Mouse (Mus musculus): ENCODE data around the gene Frat1. TPM values are rescaled to one million over a fixed set of nuclear protein-coding genes. Genes with fewer than 3 reads are reported as not detected.
"Not testable (repeated sequence)": the region's sequence is repeated elsewhere in the genome, so short reads cannot be mapped to it uniquely, and the experiment has no call there.

Frat1 gene
- total RNA-seq, 2 experiments from 2014 or later: 5.3 to 7.3 TPM

DNA sequence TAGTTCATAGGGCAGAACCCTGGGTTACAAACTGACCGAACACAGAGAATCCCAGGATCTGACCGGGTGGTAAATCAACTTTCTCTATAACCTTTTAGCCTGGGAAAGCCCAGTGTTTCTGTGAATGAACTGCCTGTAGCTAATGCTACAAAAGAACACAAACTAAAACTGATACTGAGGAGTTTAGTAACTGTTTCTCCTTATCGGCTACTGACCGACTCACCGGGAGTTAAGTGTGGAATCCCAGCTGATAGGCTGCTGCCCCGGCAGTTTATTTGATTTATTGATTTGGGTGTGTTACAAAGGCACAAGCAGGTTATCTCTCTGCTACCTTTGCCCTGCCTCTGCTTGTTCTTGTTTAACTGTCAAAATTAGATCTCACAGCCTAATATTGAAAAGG is 9.0 kb downstream of the Frat1 start:
- DNase-seq: no peak
- intact Hi-C loops (cut with DNase I): no loop called here

DNA sequence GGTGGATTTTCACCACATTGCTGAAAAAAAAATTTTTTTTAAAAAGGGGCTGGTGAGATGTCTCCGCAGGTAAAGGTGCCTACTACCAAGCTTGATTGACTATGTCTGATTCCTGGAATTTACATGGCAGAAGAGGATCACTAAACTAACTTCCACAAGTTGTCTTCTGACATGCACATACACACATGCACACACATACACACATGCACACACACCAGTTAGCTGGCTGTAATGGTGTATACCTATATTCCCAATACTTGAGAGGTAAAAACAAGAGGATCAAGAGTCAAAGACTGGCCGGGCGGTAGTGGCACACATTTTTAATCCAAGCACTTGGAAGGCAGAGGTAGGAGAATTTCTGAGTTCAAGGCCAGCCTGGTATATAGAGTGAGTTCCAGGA is 9.9 kb downstream of the Frat1 start:
- intact Hi-C loops (cut with DNase I): no loop called here
- DNase-seq: no peak

DNA sequence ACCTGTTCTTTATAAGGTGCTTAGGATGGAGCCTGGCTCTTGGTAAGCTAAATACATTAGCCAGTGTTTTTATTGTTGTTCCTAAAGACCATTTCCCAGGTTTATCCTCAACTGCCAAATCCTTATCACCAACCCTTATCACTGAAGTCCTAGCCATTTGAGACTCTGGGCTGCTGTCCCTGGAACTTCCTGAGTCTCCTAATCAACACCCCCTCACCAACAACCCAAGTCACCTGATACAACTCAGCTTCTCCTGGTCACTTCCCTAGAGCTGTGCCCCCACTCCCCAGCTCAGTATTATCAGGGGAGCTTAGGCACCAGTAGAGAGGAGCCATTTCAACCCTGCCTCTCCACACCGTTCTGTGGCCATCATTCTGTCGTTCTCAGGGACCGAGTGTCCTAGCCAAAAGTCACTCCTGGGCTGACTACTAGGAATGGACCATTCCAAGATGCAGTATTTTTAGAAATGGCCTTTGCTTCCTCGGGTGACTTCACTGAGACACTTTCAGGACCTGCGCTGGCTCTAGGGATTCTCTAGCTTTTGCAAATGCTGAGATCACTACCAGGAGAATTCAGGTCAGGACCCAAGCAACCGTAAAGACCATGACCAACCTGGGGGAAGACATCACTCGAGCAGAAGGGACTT is 11.5 kb downstream of the Frat1 start:
- DNase-seq: no peak
- intact Hi-C loops (cut with DNase I): no loop called here

DNA sequence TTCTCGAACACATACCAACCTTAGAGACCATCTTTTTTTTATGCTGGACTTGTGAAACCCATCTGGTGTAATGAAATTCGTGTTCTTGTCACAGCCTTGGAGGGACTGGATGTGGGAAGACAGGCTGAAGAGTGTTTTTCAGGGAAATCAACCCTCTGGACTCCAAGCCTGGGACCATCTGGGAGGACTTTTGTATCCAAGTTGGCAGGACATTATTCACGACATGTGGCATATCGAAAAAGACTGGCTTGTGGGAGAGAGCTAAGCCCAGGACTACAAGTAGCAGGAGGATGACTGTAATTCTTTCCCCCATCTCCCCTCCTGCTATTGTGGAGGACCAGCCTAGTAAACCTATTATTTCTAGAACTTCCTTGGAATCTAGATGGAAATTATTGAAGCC is 12.4 kb downstream of the Frat1 start:
- intact Hi-C loops (cut with DNase I): no loop called here

DNA sequence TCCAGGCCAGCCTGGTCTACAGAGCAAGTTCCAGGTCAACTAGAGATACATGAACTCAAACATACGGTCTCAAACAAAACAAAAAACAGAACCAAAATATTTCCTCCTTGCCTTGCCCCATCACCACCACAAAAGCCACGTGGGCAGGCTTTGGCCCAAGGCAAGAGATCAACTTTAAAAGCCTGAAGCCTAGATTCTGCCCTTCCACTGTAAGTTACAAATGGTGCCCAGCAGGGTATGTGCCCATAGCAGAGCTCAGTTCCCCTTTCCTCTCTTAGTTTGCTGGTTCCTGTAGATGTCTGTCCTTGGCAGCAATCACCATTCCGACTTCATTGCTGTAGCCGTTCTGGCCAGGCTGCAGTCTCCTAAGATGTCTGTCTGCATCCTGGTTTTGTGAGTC is 12.9 kb downstream of the Frat1 start:
- intact Hi-C loops (cut with DNase I): no loop called here

More for the DNA sequence above, 12.4 kb downstream of the Frat1 start:
- DNase-seq: no peak

DNA sequence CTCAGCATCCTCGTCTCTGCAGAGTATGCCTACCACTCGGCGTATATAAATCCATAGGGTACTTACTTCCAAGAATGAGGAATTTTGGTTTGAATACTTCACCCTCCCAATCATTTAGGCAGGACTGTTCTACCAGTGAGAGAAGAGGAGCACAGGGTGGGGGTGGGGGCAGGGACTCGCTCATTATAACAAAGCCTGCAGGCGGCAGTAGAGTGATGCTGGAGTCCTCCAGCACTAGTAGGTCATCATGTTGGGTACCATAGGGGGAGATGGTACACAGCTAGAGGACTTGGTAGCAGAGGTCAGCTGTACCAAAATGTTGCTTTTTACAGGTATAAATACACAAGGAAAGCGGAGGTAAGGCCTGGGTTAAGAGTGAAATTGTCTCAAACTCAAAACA is 14.6 kb downstream of the Frat1 start:
- DNase-seq: no peak
- intact Hi-C loops (cut with DNase I): no loop called here

More for the DNA sequence above, 12.9 kb downstream of the Frat1 start:
- no peak for DNase-seq

DNA sequence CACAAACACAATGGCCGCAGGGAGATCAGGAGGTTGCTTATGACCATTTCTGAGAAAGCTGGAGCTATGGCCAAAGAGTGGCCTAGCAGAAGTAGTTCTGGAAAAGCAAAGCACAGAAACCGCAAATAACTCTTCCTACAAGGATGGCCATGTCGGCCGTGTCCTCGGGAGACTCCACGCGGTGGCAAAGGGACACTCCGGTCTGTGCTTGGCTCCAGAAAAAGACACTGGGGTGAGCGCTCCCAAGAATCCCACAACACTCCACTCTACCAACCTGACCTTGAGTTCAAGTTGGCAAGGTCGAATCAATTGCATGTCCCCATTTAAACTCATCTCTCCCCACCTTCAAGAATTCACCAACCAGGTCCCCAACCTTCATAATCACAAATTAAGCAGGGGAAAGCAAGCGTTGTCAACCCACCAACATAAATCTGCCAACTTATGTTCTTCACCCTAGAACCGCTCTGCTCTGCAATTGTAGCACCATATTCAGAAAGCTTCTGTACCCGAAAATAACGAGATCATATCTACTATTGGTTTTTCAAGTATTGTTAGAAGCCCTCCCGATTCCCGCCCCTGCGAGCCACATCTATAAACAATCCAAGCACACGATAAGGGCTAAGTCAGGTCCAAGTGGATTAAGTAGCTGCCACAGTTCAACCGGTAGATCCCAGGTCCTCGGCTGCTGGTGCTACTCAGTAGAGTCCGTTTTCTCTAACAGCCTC is 16.8 kb downstream of the Frat1 start:
- peak in 1 of 2 experiments; percentile 21 for DNase-seq
- intact Hi-C loops (cut with DNase I): loop anchor here (2.0 to 5.0 kb wide), 3 partner anchors 16 to 69 kb away; partner anchors contain the start of gene Arhgap19

DNA sequence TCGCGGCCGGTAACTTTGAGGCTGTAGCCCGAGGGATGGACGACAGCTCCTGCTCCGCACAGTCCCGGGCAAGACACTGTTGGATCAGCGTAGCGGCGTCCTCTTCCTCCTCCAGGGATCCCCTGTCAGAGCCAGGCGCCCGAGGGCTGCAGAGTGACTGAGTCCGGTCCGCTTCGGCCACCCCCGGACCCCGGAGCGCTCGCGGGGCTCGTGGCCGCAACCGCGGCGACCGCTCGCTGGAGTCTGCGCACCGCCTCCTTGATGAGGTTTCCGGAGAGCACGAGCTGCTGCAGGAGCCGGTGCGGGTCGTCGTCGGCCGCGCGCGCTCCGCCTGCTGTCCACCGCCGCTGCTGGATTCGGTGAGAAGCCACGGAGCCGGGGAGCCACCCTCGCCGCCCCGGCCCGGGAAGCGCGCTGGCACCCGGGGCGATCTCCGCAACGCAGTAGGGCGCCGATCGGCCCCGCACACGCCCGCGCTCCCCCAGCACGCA is 17.4 kb downstream of the Frat1 start:
- DNase-seq: peak; percentile 24 to 37
- intact Hi-C loops (cut with DNase I): loop anchor here (2.0 to 5.0 kb wide), 3 partner anchors 16 to 70 kb away; partner anchors contain the start of gene Arhgap19

DNA sequence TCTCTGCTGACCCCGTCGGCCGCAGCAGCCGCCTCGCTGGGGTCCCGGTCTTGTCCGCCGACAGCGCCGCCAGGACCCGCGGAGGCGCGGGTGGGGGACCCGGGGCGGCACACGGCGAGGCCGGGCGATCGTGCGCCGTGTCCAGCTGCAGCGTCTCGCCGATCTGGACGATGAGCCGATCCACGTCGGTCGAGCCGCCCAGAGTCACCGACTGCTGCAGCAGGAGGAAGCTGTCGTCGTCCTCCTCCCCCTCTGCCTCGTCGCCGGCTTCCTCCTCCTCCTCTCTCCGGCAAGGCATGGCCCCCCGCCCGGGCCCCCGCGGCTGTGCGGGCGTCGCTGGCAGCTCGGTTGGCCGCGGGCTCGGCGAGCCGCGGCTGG is 17.8 kb downstream of the Frat1 start:
- DNase-seq: peak in 1 of 2 experiments; percentile 34
- intact Hi-C loops (cut with DNase I): loop anchor here (2.0 to 5.0 kb wide), 3 partner anchors 17 to 70 kb away; partner anchors contain the start of gene Arhgap19

DNA sequence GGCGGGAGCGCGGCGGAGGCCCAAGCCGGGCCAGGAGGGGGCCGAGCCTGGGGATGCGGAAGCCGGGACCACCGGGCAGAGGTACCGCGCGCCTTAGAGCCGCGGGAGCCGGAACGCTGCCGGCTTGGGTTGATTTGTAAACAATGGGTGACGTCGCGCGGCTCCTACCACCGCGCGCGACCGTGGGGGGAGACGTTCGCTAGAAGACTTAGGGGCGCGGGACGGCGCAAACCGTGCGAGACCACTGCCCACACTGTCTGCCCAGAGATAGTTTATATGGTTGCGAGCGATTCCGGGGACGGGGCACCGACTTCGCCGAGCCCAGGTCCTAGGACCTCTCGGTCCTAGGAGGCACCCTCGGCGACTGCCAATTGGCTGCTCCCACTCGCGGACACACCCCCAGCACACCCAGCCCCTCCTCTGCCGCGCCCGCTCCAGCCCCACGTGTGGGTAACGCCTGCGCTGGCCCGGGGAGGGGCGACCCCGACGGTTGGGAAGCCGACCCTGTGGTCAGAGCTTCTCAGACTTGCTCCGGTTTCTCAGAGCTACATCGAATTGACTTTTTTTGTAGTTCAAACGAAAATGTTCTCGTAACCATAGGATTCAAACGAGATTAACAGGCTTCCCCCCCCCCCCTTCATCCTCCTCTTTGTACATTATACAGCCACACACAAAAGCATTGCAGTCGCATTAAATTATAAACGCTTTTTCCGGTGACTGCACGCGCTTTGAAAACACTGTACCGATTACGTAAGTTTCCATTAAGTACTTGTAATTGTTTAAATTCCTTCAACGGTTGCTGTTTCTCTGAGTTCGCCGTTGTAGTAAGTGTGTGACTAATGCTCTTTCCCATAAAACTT is 18.5 kb downstream of the Frat1 start, which contains the start of gene Frat2:
TSS of gene Frat2 (minus strand) at position 141 of the 860 bp plus-strand sequence.
- intact Hi-C loops (cut with DNase I): loop anchor here (2.0 to 5.0 kb wide), 3 partner anchors 17 to 71 kb away; partner anchors contain the start of gene Arhgap19
- DNase-seq: peak; percentile 80 to 86

DNA sequence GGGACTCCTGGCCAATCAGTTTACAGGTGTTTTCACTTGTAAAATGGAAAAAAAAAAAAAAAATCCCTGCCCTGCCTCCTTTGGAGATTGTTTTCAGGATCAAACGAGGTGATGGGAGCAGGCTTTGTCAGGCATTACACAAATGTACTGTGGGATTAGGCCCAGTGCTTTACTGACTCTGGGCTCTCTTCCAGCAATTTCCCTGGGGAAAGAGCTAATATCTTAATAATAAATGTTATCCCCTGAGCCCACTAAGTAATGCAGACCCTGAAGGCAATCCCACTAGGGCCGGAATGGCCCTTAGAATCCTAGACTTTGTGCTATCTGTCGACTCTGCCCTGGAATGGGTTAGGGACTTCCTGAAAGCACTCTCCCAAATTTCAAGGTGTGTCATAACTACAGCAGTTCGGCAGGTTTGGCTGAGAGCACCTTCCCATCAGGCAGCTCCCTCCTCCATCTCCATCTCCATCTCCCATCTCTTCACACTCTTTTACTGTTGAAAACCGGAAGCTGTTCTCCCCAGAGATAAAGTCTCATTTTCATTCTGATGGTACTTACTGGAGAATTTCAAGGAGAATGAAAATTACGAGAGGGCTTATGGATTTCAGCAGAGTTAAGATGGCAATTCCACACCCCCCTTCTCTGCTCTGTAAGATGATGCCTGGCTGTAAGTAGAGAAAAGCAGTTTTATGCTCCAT is 20.4 kb downstream of the Frat1 start:
- no peak for DNase-seq
- intact Hi-C loops (cut with DNase I): no loop called here

DNA sequence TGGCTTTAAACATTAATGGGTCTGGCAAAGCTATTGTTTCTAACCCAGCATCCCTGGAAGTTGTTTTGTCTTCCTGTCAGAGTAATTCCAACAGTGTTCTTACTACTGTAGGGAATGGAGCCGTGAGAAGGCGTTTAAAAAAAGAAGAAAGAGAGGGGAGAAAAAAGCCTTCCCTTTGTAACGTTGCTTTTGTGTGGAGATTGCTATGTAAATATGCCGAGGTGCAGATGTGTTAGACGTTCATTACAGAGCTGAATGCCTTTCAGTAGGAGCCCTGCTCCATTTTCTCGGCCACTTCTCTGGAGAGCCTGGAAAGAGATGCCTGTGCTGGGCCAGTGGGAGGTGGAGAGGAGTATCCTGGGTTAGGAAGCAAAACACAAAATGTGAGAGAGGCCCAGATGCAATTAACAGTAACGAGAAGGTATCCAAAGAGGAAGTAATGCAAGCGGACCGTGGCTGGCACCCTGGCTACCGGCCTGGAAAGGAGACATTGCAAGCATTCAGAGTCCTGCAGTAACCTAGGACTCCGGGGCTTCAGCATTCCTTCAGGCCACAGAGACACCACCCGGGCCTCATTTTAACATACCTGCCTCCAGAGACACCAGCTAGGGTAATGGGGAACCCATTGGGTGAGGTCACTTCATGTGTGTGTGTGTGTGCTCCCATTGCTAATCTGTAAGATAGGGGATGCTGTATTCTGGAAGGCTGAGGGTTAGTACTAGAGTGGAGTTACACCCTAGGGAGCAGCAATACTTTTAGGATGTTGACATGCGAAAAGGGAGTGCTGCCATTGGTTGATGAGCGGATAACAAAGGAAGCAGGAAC is 21.2 kb downstream of the Frat1 start:
- intact Hi-C loops (cut with DNase I): no loop called here
- no peak for DNase-seq

DNA sequence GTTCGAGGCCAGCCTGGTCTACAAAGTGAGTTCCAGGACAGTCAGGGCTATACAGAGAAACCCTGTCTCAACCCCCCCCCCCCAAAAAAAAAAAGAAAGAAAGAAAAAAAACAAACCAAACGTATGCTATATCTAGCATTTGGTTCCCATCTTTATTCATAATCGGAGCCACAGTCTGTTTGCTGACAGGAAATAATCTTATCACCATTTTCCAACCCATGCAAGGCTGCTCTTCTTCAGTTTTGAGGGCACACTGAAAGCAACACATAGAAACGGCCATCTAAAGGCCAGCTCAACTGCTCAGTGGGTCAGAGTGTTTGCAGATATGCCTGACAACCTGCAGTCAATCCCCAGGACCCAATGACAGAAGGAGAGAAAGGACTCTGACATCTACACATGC is 22.7 kb downstream of the Frat1 start:
- intact Hi-C loops (cut with DNase I): no loop called here
- no peak for DNase-seq

DNA sequence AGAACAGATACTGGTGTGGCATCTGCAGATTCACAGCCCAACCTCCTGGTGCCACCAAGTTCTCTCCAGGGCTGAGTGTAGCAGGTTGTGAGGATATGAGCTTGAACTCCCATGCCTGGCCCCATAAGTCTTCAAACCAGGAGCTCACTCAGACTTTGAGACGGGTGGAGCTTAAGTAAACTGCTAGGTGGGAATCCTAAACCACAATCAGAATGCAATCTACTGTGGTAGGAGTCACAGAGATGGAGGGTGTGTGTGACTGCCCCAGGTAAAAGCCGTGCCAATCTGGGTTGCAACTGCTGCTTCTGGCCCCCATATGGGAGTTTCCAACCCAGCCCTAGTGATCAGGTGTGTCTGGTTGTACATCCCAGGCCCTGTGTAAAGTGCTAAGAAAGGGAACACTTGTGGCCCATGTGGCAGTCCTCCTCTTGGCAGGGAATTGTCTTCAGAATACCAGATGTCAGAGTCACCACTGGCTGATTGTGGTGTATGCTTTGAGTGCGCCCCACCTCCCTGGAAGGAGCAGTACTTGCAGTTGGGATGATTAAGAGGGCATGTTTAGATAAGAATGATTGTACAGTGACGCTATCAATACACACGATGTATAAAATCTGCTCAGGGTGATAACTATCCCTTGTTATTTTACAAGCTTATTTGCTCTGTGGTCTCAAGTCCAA is 27.5 kb downstream of the Frat1 start:
- intact Hi-C loops (cut with DNase I): no loop called here
- DNase-seq: no peak

DNA sequence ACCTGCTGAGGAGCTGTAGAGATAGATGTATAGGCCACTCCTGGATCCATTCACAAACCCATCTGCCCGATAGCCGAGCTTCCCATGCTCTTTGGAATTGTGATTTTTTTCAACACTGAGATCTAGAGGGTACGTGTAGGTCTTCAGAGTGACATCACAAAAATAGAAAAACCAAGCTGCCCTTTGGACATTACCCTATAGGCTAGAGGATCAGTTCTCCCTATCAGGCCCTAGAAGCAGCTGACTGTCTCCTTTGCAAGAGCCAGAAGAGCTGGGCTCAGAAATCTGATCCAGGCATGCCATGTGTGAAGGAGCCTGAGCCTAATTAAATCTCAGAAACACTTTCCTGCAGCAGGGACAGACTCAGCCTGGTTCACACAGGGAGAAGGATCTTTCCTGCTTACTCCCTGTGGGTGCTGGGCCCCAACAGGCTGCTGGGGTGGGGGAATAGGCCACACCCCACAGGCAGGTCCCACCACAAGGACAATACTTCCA is 28.1 kb downstream of the Frat1 start:
- intact Hi-C loops (cut with DNase I): no loop called here
- DNase-seq: no peak

DNA sequence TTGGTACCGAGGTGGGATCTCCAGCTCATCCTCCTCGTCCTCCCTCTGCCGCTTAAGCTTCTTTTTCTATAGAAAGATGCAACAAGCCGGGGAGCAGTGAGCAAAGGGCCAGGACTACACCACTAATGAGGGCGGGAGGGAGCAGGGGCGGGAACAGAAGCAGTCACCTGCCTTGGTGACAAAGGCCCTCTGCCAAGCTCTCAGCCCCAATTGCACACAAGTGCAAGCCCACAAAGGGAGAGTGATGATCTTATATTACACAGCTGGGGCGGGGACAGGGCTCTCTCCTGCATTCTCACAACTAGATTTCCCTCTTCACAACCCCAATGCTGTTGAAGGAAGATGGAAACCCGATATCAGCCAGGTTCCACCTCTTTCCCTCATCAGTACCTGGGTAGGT is 36.9 kb downstream of the Frat1 start:
- intact Hi-C loops (cut with DNase I): no loop called here
- DNase-seq: no peak

DNA sequence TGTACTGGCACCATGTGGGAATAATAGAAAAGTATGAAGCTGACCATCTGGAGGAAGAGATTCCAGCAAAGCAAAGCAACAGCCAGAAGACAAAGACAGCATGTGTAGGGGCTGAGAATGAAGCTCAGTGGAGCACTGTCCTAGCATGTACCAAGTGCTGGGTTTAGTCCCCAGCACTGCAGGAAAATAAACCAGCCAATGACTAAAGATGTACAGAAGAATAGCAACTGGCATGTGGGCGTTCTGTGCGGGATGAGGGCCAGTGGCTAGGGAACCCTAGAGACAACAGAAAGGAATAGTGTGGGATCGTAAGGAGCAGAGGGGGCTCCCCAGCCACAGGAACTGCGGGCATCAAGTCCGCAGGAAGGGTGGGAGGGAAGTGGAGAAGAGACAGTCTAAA is 39.5 kb downstream of the Frat1 start:
- no peak for DNase-seq
- intact Hi-C loops (cut with DNase I): no loop called here

DNA sequence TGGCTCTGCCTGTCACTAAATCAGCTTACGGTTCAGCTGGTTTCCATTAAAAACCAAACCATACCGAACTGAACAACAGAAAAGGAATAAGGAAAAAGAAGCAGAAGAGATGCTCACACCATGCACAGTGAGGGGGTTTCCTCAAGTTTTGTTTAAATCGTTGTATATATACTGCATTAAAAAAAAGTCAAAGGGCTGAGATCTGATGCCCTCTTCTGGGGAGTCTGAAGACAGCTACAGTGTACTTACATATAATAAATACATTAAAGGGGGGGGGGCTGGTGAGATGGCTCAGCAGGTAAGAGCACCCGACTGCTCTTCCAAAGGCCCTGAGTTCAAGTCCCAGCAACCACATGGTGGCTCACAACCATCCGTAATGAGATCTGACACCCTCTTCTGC is 40.2 kb downstream of the Frat1 start:
- DNase-seq; intact Hi-C loops (cut with DNase I): not testable (repeated sequence)

DNA sequence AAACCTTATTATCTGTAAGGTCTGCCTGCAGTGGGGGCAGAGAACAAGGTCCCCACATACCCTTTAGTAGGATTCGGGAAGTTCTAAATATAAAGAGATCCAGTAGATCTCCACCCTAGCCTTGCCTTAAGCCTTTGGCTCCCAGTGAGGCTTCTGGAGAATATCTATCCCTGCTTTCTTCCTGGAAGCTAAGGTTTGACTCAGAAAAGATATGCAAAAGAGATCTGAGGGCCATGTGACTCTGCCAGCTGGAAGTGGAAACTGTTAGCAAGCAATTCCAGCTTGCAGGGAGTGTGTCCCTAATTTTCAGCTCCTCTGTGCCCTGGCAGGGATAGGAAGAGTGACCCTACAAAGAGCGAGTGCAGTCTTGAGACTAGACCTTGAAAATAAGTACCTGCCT is 42.5 kb downstream of the Frat1 start:
- no peak for DNase-seq
- intact Hi-C loops (cut with DNase I): no loop called here

Data from gastrocnemius, postnatal 36 days (tissue).